ENCODE assay signal across 8 mouse cellular contexts in the genomic region with DNA sequence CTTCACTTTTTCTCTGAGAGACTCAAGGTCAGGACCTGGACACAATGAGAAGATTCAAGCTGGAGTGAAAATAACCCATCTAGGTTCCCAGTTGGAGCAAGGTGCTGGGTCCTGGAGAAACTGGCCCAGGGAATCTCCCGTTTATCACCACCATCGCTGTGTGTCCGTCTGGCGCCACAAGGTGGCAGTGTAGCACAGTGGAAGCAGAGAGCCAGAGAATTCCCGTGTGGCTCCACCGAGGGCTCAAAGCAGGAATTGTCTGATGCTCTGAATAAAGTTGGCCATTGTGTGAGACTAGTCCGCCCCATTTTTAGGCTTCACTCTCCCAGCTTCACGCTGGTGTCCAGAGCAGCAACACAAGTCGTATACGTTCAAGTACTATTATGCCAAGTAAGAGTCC. TPM values are rescaled to one million over a fixed set of nuclear protein-coding genes. Genes with fewer than 3 reads are reported as not detected.
DNase-seq lines count a peak whose midpoint lies in the region; TF ChIP-seq lines count a peak whose summit lies in the region.

No protein-coding gene starts in this region.

- peak; percentile 81 for TF ChIP-seq CTCF in E14TG2a.4 (conservative IDR thresholded peaks at IDR 0.05; ENCODE audit: low read length)
- peak; percentile 81 for TF ChIP-seq CTCF in lung, adult 2 months (IDR thresholded peaks at IDR 0.05; ENCODE audit: insufficient read depth, low read length)

- H3K4me3 ChIP-seq in E14TG2a.4 (replicated peaks; ENCODE audit: low read length), result no peak overlapping the region
- H3K4me3 ChIP-seq in lung, adult 2 months (replicated peaks; ENCODE audit: extremely low read depth, low read depth, low read length), result no peak overlapping the region

- H3K9me3 ChIP-seq in E14TG2a.4 (ENCODE audit: low read length), result no peaks in the 10 kb centered on the region

- H3K27me3 ChIP-seq in E14TG2a.4 (ENCODE audit: insufficient read depth, low read length), result peaks cover 3% of the 10 kb centered on the region; the same call in 1 of the 2 replicates

- H3K36me3 ChIP-seq in E14TG2a.4 (ENCODE audit: insufficient read depth, low read length), result no peaks in the 10 kb centered on the region

- intact Hi-C loops in heart, postnatal 10 days (cut with DNase I), result loop anchor here (2.0 kb wide), 2 partner anchors 22 to 48 kb away; no protein-coding TSS in a partner anchor

- TF ChIP-seq POLR2A in lung, adult 2 months (IDR thresholded peaks at IDR 0.05; ENCODE audit: borderline replicate concordance, extremely low read depth, low read depth, low read length), result no peak

- DNase-seq in adrenal gland, adult 18-20 months (ENCODE audit: low spot score in 2 of 2), result peak; percentile 64 to 71
- DNase-seq in embryo, embryonic 11.5 days (ENCODE audit: low read depth, low spot score), result peak; percentile 74
- peak; percentile 57 to 78 for DNase-seq in heart, postnatal 10 days
- DNase-seq in kidney, postnatal 4 days, result peak; percentile 88
- peak; percentile 60 for DNase-seq in lung, adult 2 months
- DNase-seq in retina, postnatal 7 days (ENCODE audit: low read depth, low spot score), result peak; percentile 57
- DNase-seq in yolk sac, embryonic 10.5 days (ENCODE audit: low spot score), result peak; percentile 39

- peaks cover 7% of the 10 kb centered on the region for H3K4me1 ChIP-seq in E14TG2a.4 (replicated peaks; ENCODE audit: low read depth, low read length)
- H3K4me1 ChIP-seq in lung, adult 2 months (ENCODE audit: control insufficient read depth, insufficient read depth, low read length), result no peaks in the 10 kb centered on the region

- WGBS in lung, adult 2 months, result 9% methylated on average over 10 of the region's 10 CpGs

RNA-seq across cellular contexts. Expression of a gene that starts 7.7 kb away (rescaled TPM):
- total RNA-seq in adrenal gland, adult 18-20 months (2021), result not detected
- total RNA-seq in heart, postnatal 10 days (2021), result not detected
- not detected in 2 replicates for polyA plus RNA-seq in lung, adult 2 months (2012; rRNA removed)

RNA-seq across cellular contexts. Expression of a gene that starts 31.5 kb away (rescaled TPM):
- total RNA-seq in adrenal gland, adult 18-20 months (2021), result not detected
- total RNA-seq in heart, postnatal 10 days (2021), result not detected
- 2.7 TPM in 1 of 2 replicates, not detected in the other for polyA plus RNA-seq in lung, adult 2 months (2012; rRNA removed)

RNA-seq across cellular contexts. Expression of a gene that starts 48.9 kb away (rescaled TPM):
- not detected for total RNA-seq in adrenal gland, adult 18-20 months (2021)
- not detected for total RNA-seq in heart, postnatal 10 days (2021)
- 0.13 TPM in 1 of 2 replicates, not detected in the other for polyA plus RNA-seq in lung, adult 2 months (2012; rRNA removed)
